Mouse (Mus musculus): ENCODE data around the gene Slc5a2. TPM values are rescaled to one million over a fixed set of nuclear protein-coding genes. Genes with fewer than 3 reads are reported as not detected.

Slc5a2 gene
- 0.28 TPM in 1 of 2 replicates, not detected in the other for polyA plus RNA-seq (2016; fragmentation: Nextera tagmentation; extraction: Ambion mirVana)

DNA sequence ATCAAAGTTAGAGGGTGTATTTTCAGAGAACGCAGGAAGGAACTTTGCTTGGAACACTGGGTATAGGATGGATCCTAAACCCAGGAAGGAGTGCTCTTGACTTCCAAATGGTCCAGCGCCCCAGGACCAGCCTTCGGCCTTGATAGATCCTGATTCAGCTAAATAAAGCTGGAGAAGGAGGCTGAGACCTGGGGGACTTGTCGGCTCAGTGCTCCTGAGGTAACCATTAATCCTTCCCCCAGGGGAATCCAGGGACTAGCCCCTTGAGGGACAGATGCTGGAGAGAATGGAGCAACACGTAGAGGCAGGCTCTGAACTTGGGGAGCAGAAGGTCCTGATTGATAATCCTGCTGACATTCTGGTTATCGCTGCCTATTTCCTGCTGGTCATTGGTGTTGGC lies at the start of gene Slc5a2:
Gene Slc5a2 (plus strand): TSS at position 247 of the 400 bp plus-strand sequence.
- Histone ChIP-seq H3K27me3 (ENCODE audit: poor library complexity, severe bottlenecking) (peaks cover 8% of the 10 kb centered on the region; the same call in 1 of the 2 replicates), H3K36me3 (replicated peaks) (peaks cover 3% of the 10 kb centered on the region; the same call in 1 of the 2 replicates), H3K4me3 (no peak within 1 kb of the TSS), H3K4me1 (peaks cover 3% of the 10 kb centered on the region), H3K27ac (no peak within 1 kb of the TSS), H3K9me3 (no peaks in the 10 kb centered on the region)
- DNase-seq (ENCODE audit: extremely low spot score, low spot score), result no peak
- 87% methylated on average over 6 of the region's 6 CpGs for WGBS

DNA sequence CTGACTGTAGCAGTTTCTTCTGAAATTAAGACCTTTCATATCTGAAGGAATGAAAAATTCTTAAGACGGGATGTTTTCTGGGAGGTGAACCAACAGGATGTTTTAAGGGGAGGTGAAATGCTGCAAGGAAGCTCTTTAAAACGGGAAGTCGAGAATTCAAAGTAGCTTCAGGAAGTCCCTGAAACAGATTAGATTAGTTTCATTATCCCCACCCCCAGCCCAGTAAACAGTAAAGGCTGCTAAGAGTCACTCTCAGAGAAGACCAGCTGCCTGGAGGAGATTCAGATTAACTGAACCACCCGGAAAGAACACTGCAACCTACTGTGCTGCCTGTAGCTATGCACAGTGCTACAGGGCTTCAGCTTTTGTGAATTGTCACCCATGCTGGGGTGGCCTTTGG lies 45.5 kb upstream of the Slc5a2 start:
- Histone ChIP-seq H3K36me3 (replicated peaks) (no peaks in the 10 kb centered on the region), H3K4me3 (no peak overlapping the region), H3K9me3 (no peaks in the 10 kb centered on the region), H3K27ac (no peak overlapping the region), H3K4me1 (no peaks in the 10 kb centered on the region), H3K27me3 (ENCODE audit: poor library complexity, severe bottlenecking) (no peaks in the 10 kb centered on the region)
- DNase-seq (ENCODE audit: extremely low spot score, low spot score), result no peak
- 84% methylated on average over 4 of the region's 4 CpGs for WGBS

DNA sequence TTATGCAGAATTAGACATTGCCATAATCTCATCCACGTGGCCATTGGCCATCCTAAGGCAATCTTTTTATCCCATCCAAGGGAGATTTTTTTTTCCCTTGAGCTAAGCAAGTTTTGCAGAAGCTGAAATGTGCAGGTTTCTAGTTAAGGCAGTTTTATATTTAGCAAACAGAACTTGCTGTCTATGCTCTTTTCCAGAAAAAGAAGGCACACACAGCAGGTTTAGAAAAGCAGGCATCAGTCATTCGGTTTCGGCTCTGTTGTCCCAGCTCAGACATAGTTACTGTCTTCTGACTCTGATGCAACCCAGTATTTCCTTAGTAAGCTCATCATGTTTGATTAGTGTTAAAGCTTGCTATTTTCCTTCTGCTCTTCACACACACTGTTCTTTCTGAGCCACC lies 44.5 kb upstream of the Slc5a2 start:
- 85% methylated on average over 3 of the region's 3 CpGs for WGBS
- H3K27me3 ChIP-seq (ENCODE audit: poor library complexity, severe bottlenecking), result no peaks in the 10 kb centered on the region
- no peak overlapping the region for H3K27ac ChIP-seq
- H3K9me3 ChIP-seq, result no peaks in the 10 kb centered on the region
- H3K36me3 ChIP-seq (replicated peaks), result no peaks in the 10 kb centered on the region
- DNase-seq (ENCODE audit: extremely low spot score, low spot score), result no peak
- no peaks in the 10 kb centered on the region for H3K4me1 ChIP-seq
- no peak overlapping the region for H3K4me3 ChIP-seq

DNA sequence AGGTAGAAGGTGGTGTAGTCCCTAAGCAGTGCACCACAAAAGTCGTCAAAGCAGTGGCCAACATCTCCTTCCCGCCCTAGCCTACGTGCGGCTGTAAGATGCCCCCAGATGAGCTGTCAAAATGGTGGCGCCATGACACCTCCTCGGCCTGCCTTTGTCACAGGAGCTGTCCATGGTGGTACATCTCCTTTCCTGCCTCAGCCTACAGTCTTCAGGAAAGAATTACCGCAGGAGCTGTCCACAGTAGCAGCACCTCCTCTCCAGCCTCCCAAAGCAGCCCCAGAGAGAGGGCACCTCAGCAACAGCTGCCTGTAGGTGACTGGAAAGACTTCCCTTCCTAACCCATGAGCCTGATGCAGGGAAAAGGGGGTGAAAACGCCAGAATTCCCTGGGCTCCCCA lies 33.7 kb upstream of the Slc5a2 start:
- WGBS, result 47% methylated on average over 8 of the region's 8 CpGs
- Histone ChIP-seq H3K9me3 (no peaks in the 10 kb centered on the region), H3K27me3 (ENCODE audit: poor library complexity, severe bottlenecking) (no peaks in the 10 kb centered on the region), H3K4me1 (peaks cover 5% of the 10 kb centered on the region), H3K27ac (no peak overlapping the region), H3K4me3 (no peak overlapping the region), H3K36me3 (replicated peaks) (peaks cover 15% of the 10 kb centered on the region)
- DNase-seq (ENCODE audit: extremely low spot score, low spot score), result no peak

DNA sequence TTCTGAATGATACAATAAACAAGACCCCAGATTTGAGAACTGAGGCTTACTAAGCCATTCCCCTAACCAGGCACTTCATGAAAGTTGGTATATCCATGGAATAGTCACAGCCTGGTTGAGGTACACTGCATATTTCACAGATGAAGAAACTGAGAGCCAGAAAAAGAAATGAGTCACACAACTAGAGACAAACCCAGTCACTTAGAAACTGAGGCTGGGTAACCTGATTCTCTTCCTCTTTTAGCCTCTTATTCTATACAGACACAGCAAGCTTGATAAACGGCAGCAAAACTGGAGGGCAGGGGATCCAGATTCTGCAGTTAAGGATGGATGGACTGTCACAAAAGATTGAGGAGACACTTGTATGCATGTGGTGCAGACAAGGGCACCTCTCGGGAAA lies 30.7 kb upstream of the Slc5a2 start:
- peaks cover 26% of the 10 kb centered on the region for H3K4me1 ChIP-seq
- WGBS, result 90% methylated on average over 2 of the region's 2 CpGs
- no peak overlapping the region for H3K27ac ChIP-seq
- no peaks in the 10 kb centered on the region for H3K9me3 ChIP-seq
- no peak overlapping the region for H3K4me3 ChIP-seq
- H3K36me3 ChIP-seq (replicated peaks), result peaks cover 18% of the 10 kb centered on the region
- no peak for DNase-seq (ENCODE audit: extremely low spot score, low spot score)
- H3K27me3 ChIP-seq (ENCODE audit: poor library complexity, severe bottlenecking), result no peaks in the 10 kb centered on the region

- peaks cover 31% of the 10 kb centered on the region for H3K4me1 ChIP-seq
- no peak overlapping the region for H3K4me3 ChIP-seq
- WGBS, result 100% methylated on average over 1 of the region's 1 CpGs
- peaks cover 24% of the 10 kb centered on the region for H3K36me3 ChIP-seq (replicated peaks)
- H3K27me3 ChIP-seq (ENCODE audit: poor library complexity, severe bottlenecking), result no peaks in the 10 kb centered on the region
- DNase-seq (ENCODE audit: extremely low spot score, low spot score), result no peak
- H3K9me3 ChIP-seq, result no peaks in the 10 kb centered on the region
- no peak overlapping the region for H3K27ac ChIP-seq
Observed at GRCm38 (mm10) chr7:128235481-128235880, 30.0 kb upstream of the Slc5a2 start.

DNA sequence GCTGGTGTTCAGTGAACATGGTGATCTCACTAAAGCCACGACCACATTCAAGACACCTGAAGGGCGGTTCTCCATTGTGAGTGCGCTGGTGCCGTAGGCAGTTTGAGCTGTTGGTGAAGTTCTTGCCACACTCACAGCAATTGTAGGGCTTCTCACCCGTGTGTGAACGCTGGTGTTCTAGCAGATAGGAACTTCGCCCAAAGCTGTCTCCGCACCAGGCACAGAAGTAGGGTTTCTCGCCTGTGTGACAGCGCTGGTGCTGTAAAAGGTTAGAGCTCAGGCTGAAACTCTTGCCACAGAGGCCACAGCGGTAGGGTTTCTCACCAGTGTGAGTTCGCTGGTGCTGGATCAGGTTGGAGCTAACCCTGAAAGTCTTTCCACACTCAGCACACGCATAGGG lies 29.0 kb upstream of the Slc5a2 start:
- no peak for DNase-seq (ENCODE audit: extremely low spot score, low spot score)
- Histone ChIP-seq H3K27ac (no peak overlapping the region), H3K4me3 (peak overlapping the region; percentile 76; the same call in 1 of the 2 replicates), H3K36me3 (replicated peaks) (peaks cover 34% of the 10 kb centered on the region), H3K9me3 (no peaks in the 10 kb centered on the region), H3K27me3 (ENCODE audit: poor library complexity, severe bottlenecking) (no peaks in the 10 kb centered on the region), H3K4me1 (peaks cover 35% of the 10 kb centered on the region)
- WGBS, result 93% methylated on average over 13 of the region's 13 CpGs

GRCm38 (mm10) chr7:128236856-128237592 lies 28.4 kb upstream of the Slc5a2 start, which contains the start of gene Armc5:
Gene Armc5, plus strand, starts transcription at chr7:128237342.
- peaks cover 40% of the 10 kb centered on the region for H3K36me3 ChIP-seq (replicated peaks)
- H3K4me3 ChIP-seq, result peak within 1 kb of the TSS; percentile 76
- H3K4me1 ChIP-seq, result peaks cover 35% of the 10 kb centered on the region
- no peaks in the 10 kb centered on the region for H3K9me3 ChIP-seq
- peak within 1 kb of the TSS; percentile 98 for H3K27ac ChIP-seq
- peak; percentile 84 for DNase-seq (ENCODE audit: extremely low spot score, low spot score)
- H3K27me3 ChIP-seq (ENCODE audit: poor library complexity, severe bottlenecking), result no peaks in the 10 kb centered on the region
- 26% methylated on average over 37 of the region's 37 CpGs for WGBS

DNA sequence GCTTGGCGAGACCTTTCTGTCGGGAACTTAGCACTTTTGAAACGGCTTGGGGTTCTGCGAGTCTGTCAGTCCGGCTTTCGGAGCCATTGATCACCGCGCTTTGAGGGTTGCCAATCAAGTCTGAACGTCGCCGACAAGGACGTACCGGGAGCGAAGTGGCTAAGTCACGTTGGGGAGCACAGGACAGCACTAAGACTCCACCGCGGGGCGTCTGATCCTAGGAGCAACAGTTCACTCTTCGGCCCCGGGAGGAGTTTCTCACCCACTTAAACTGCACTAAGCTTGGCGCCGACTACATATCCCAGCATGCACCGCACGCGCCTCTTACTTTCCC lies 27.9 kb upstream of the Slc5a2 start:
- no peak for DNase-seq (ENCODE audit: extremely low spot score, low spot score)
- Histone ChIP-seq H3K4me3 (peak overlapping the region; percentile 76), H3K4me1 (peaks cover 35% of the 10 kb centered on the region), H3K9me3 (no peaks in the 10 kb centered on the region), H3K27ac (peak overlapping the region; percentile 98), H3K36me3 (replicated peaks) (peaks cover 45% of the 10 kb centered on the region), H3K27me3 (ENCODE audit: poor library complexity, severe bottlenecking) (no peaks in the 10 kb centered on the region)
- under 1% methylated on average over 25 of the region's 25 CpGs for WGBS

DNA sequence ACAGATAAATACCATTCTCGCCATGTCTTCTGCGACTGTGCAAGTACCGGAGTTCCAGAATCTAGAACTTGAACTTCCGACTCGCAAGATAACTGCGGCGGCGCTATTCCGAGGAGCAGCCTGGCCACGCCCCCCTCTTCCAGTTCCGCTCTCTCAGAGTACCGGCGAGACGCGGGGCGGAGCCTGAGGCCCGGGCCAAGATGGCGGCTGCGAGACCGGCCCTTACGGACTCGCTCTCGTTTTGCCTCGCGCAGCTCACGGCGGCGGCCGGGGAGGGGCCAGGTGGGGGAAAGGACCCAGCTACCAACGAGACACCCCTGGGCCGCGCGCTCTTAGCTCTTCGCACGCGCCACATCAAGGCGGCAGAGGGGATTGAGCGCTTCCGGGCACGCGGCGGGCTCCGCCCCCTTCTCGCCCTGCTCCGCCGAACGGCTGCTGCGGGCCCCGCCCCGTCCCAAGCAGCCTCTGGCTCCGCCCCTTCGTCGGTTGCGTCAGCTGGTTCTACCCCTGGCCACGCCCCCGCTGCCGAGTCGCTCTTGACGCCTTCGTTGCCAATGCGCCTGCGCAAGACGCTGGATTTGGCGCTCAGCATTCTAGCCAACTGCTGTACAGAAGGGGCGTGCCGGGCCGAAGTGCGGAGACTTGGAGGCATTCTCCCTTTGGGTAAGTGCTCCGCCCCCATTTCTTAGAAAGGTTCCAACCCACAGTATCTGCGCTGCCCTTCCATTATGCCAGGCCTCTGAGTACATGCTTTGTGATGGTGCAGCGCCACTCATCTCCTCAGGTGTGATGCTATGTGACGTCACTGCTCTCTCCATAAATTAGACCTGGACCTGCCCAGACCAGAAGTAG lies 27.3 kb upstream of the Slc5a2 start, which contains the start of gene 9130023H24Rik:
Gene 9130023H24Rik (minus strand): TSS at position 105 of the 852 bp plus-strand sequence.
- Histone ChIP-seq H3K4me1 (peaks cover 36% of the 10 kb centered on the region), H3K27ac (peak within 1 kb of the TSS; percentile 98), H3K4me3 (peak within 1 kb of the TSS; percentile 76), H3K36me3 (replicated peaks) (peaks cover 51% of the 10 kb centered on the region), H3K9me3 (no peaks in the 10 kb centered on the region), H3K27me3 (ENCODE audit: poor library complexity, severe bottlenecking) (no peaks in the 10 kb centered on the region)
- under 1% methylated on average over 72 of the region's 72 CpGs for WGBS
- peak; percentile 100 for DNase-seq (ENCODE audit: extremely low spot score, low spot score)

DNA sequence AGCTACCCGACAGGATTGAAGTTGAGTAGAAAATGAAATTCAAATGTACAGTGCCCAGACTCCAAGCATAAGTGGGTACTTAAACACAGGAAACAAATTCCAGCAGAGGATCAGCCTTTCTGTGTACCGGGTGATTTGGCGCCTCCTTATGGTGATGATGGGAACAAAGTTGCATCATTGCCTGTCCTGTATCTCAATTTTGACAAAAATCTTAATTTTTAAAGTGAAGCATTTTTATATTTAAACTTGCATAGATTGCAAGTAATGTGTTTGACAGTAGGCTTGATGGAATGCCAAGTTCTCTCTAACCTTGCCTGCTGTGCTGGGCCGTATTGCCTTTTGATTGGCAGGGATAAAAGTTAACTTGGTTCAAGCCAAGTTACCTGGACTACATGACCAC lies 26.5 kb upstream of the Slc5a2 start:
- DNase-seq (ENCODE audit: extremely low spot score, low spot score), result no peak
- Histone ChIP-seq H3K9me3 (no peaks in the 10 kb centered on the region), H3K27me3 (ENCODE audit: poor library complexity, severe bottlenecking) (0 out of 2 replicates have a peak, but pooled peaks cover under 1% of the 10 kb centered on the region), H3K27ac (peak overlapping the region; percentile 98), H3K36me3 (replicated peaks) (peaks cover 56% of the 10 kb centered on the region), H3K4me1 (peaks cover 41% of the 10 kb centered on the region), H3K4me3 (peak overlapping the region; percentile 76)
- 31% methylated on average over 4 of the region's 4 CpGs for WGBS

GRCm38 (mm10) chr7:128240131-128240784 lies 25.2 kb upstream of the Slc5a2 start:
- Histone ChIP-seq H3K36me3 (replicated peaks) (peaks cover 68% of the 10 kb centered on the region), H3K4me1 (peaks cover 47% of the 10 kb centered on the region), H3K27ac (0 out of 2 replicates have a peak overlapping the region, but pooled peaks have one; percentile 44), H3K9me3 (no peaks in the 10 kb centered on the region), H3K27me3 (ENCODE audit: poor library complexity, severe bottlenecking) (peaks cover 12% of the 10 kb centered on the region), H3K4me3 (no peak overlapping the region)
- 93% methylated on average over 27 of the region's 27 CpGs for WGBS
- DNase-seq (ENCODE audit: extremely low spot score, low spot score), result no peak
